Mouse (Mus musculus) layer of hippocampus, postnatal 10 days (tissue): ENCODE results near the gene Taf12. TPM values are rescaled to one million over a fixed set of nuclear protein-coding genes. Genes with fewer than 3 reads are reported as not detected.

Experiments
- DNase-seq, 2 experiments: peaks; one replicate each; pipeline ENCODE4 v3.0.0; 2021; ENCODE audit warnings: low spot score in 2 of 2
- total RNA-seq, 2 experiments: library from RNA; stranded (reverse); gene quantifications; 2 replicates each; pipeline ENCODE4 v1.2.3; 2021

Taf12 gene
- total RNA-seq, 2 experiments from 2014 or later: 16.6 to 17.6 TPM

DNA sequence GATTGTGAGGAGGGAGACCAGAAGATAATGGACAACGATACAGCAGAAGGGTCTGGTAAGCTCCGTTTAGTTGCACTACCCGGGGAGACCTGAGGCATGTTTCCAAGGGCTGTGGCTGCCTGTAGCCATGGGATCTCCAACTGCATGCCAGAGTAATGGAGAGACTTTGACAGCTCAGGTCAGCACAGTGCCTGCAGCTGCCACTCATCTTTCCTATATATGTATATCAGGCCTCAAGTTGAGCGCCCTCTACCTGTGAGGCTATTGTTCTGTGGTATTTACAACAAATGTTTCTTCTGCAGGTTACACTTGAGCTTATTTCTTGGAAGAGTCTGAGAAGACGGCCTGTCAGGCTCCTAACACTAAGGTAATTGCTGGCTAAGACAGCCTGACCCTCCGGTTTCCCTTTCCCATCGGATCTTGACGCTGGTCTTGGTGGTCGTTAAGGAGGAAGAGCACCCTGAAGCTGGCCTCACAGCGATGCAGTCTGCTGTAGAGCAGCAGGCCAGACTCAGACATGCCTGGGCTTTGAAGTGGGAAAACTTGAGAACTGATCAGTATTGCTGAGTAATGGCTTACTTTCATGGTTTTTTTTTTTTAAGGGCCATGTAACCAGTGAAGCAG, 35.8 kb downstream of the Taf12 start:
- peak; percentile 30 to 37 for DNase-seq

DNA sequence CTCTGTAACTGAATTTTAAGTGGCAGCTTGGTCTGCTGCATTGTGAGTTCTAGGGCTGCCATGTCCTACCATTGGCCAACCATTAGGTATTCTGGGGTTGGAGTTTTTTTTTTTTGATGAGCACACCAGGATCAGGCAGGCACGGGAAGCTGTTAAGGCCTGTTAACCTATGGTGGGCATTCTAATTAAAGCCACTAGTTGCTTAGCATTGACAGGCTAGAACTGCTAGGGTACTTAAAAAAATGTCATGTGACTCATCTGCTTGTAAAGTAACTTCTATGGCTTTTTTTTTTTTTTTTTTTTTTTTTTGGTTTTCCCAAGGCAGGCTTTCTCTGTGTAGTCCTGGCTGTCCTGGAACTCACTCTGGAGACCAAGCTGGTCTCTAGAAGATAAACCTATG, 37.0 kb downstream of the Taf12 start:
- DNase-seq: no peak

DNA sequence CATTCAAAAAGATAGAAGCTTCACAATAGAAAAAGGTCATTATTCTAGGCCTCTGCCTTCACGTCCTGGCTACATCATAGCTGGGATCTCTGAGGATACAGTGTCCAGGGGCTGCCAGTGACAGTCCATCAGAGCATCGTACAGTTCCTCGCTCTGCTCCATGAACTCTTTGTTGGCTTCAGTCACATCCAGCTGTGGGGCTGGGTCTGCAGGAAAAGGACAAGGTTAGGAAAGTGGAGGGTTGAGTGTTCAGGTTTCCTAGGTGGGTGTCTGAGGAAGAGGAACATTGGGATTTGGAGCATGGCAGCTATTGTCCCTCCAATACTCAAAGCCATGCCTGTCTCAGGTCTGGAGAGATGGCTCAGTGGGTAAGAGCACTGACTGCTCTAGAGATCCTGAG, 37.6 kb downstream of the Taf12 start:
- DNase-seq: no peak

DNA sequence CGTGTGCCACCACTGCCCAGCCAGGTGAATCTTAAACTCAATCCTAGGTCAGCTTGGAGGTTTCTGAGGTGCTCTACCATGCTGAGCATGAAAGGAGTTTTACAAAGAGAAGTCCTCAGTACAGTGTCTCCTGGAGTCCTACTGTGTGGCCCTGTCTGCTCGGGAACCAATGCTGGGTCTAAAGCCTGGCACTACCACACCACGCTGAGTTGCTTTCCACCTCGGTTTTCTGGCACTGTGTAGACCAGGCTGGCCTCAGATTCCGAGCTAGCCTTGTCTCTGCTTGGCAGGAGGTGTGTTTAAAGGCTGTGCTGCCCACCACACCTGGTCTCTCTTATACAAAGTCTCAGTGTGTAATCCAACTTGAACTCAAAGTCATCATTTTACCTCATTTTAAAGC, 38.5 kb downstream of the Taf12 start:
- no peak for DNase-seq

DNA sequence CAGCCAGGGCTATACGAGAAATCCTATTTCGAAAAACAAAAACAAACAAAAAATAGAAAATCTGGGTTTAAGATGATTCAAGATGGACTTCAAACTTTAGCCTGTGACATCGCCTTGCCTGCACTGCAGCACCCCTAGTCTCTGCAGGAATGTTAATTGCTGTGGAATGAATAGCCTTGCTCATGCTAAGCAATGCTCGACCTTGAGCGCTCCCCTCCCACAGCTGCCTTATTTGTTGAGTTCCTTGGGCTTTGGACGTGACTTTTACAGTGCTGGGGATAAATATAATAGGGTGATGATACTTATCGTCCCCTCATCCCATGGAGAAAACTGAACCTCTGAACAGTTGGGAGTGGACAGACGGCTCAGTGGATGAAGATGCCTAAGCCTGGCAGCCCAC, 41.5 kb downstream of the Taf12 start:
- no peak for DNase-seq

DNA sequence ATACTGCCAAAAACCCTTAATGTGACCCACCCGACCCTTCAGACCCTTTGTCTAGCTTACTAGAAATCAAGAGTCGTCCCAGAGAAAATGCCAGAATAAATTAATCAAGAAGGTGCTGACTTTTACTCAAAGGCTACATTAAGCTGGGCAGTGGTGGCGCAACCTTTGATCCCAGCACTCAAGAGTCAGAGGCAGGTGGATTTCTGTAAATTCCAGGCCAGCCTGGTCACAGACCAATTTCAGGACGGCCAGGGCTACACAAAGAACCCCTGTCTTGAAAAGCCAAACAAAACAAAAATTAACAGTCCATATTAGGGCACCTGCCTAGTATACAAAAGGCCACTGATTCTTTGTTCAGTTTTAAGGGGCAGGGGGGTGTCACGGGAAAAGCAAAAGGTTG, 52.3 kb downstream of the Taf12 start:
- no peak for DNase-seq

DNA sequence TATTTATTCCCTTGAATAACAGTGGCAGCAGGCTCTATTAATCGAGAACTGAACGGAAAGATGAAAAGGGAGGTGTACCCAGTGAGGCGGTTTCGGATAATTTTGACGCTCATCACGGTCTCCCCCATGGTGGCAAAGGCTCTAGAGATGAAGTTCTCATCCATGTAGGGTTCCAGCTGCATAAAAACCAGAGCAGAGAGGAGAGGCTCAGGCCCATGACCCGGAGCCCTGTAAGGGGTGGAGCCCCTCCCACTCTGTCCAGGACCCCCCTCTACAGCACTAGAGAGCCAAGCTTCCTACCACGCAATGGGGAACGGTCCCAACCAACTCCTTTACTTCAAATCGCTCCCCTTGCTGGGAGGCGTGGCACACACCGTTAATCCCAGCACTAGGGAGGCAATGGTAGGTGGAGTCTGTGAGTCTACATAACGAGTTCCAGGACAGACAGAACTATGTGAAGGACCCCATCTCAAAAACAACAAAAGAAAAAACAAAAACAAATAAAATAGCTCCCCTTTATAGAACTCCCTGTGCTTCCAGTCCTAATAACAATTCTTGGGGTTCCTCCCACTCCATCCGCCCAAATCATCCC, 54.3 kb downstream of the Taf12 start:
- no peak for DNase-seq

DNA sequence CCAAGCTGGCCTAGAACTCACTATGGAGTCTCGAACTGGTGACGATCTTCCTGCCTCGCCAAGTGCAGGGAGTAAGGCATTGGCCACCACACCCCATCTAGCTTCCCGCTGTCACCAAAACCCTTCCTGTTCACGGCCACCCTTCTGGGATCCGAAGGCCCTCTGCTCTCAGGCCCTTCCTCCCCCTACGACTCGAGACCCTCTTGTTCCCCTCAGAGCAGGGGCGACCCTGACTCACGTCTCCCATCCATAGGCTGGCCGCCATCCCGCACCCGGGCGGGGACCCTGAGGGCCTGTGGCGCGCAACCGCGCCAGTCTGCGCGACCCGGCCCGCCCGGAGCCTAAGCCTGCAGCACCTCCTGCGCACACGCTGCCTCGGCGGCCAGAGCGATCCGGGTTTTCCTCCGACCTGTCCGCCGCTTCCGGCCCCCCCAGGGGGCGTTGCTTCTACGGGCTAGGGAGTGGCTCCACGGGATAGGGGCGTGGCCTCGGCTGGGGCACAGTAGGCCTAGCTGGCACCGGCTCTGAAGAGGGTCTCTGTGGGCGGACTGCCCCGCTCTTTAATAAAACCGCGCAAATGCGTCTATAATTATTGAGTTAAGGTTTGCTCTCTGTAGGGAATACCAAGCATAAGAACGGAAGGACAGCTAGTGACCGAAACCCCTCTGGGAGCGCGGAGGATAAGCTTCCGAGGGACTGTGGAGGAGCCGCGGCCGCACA, 55.1 kb downstream of the Taf12 start, which contains the start of gene Trnau1ap:
Gene Trnau1ap (minus strand): TSS at position 424 of the 720 bp plus-strand sequence.
- DNase-seq: peak; percentile 80 to 86

DNA sequence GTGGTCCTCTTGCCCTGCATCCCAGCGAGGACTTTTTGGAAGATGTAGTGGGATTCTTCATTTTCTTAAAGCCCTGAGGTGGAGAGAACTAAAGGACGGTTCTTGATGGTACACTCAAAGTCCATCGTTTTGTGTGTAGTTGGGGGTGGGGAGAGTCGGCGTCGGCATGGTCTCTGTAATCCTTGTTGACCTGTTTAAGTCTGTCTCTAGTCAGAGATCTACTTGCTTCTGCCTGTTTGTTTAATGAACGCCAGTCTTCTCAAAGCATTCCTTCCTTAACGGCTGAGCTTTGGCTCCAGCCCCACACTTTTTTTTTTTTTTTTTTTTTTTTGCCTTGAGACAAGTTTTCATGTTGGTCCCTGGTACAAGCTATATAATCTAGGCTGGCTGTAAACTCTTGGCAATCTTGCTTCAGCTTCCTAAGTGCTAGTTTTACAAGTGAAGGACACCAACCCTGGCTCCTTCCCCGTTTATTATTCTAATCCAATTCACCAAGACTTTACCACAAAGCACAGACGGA, 55.7 kb downstream of the Taf12 start:
- DNase-seq: no peak

DNA sequence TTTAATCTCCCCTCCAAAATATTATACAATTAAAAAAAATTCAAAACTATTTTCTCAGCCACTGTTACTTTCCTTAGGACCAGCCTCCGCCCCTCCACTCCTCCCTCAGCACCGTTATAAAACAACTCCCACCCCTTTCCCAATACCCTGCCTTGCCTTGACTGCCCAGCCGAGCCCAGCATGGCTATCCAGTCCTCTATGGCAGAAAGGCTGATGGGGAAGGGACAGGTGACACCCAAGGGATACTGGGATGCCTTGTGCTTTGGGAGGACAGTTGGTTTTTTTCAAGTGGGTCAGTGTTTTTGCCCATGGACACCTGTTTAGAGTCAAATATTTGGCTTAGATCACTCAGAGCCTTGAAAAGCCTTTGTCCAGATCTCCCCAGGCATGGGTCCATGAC, 57.8 kb downstream of the Taf12 start:
- no peak for DNase-seq

DNA sequence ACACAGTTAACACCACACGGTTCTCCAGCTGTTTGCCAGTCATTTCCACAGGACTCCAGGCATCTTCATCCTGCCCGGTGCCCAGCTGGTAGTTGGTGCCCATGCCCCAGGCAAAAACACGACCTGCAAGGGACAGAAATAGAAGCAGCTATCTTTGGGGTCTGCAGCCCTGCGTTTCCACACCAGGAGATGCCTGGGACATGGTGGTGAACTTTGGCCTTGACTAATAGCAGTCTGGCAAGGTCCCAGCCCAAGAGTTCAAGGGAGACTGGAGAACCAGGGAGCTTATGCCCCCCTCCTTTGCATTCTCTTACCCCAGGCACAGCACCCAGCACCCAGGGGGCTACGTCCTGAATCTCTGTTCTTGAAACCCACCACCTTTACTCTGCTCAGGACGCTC, 58.7 kb downstream of the Taf12 start:
- DNase-seq: no peak

DNA sequence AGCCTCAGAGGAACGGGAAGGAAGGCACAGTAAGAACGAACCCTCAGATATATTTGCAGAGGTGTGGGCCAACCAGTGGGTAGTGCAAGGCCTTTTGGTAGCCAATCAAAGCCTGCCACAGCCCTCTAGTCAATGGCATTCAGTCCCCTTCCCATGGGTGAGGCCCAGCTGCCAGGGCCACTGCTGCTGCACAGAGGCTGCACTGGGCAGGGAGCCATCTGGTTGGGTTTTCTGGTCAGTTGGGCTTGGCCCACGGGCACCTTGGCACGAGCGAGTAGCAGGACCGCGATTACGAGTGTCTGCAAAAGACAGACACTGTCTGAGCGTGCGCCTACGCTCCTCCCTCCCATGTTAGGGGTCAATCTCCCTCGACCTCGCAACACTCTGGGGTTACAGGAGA, 64.8 kb downstream of the Taf12 start:
- peak; percentile 42 to 63 for DNase-seq

DNA sequence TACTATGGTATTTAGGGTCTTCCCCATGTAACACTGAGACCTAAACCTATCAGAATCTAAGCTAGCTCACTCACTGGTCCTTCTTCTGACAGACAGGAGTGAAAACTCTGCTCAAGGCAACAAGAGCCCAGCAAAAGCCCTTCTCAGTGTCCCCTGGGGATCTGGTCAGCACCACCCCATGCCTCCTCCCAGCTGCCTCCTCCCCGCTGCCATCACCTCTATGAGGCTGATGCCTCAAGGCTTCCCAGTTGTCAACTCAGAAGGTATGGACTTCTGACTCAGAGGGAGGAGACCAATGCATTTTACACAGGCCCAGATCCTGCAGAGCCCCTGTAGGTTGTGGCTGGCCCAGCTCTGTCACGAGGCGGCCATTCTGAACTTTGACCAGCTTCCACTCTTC, 67.3 kb downstream of the Taf12 start:
- DNase-seq: no peak

DNA sequence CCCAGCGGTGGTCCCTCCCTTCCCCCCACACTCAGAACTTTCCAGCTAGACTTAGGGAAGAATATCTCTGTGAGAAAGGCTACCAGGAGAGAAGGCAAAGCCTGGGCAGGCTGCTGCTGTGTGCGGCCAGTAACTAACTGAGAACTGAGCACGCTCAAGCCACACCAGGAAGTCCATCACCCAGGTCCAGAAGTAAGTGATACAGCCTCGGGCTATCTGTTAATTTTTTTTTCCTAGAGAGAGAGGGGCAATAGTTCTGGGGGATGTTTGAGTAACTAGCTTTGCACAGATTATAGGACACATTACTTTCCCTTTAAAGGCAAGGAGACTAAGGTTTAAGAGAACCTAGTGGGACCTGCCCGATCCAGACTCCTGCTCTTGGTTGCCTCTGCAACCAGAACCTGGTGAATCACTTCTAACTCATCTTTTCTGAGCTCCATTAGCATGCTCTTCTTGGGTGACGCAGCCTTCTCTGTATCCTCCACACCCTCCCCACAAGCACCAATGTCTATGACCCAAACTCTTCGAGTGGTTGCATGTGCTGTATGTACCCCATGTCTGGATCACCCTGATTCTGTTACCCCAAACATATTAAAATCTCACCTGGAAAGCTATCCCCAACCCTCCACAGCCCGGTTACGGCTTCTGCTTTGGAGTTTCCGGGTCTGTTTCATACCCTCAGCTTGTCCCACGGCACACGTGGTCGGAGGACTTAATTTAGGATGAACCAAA, 70.4 kb downstream of the Taf12 start:
- no peak for DNase-seq

Other genes with a start within 250 kb of the Taf12 start
- not detected for gene Gm10300, start 199.7 kb upstream of the Taf12 start, total RNA-seq
- gene Epb41, start 199.1 kb upstream of the Taf12 start, total RNA-seq: 10 to 100 TPM; 30.2 to 33.7 TPM
- gene Oprd1, start 129.9 kb upstream of the Taf12 start, total RNA-seq: 1 to 10 TPM; 5.3 to 5.4 TPM
- gene Ythdf2, start 62.1 kb upstream of the Taf12 start, total RNA-seq: 10 to 100 TPM; 46.2 to 51.7 TPM
- gene Gmeb1, start 12.8 kb upstream of the Taf12 start, total RNA-seq: 10 to 100 TPM; 27.4 to 28.2 TPM
- 1 to 10 TPM; 1.8 to 2.6 TPM for gene Rab42, start 29.0 kb downstream of the Taf12 start, total RNA-seq
- 10 to 100 TPM; 25.7 to 29.2 TPM for gene Trnau1ap, start 55.2 kb downstream of the Taf12 start, total RNA-seq
- 10 to 100 TPM; 17.7 to 20.1 TPM for gene Rcc1, start 79.2 kb downstream of the Taf12 start, total RNA-seq
- gene Phactr4, start 148.1 kb downstream of the Taf12 start, total RNA-seq: 10 to 100 TPM in 1 of 2 experiments, 1 to 10 TPM in 1; 8.1 to 11.1 TPM
- gene Med18, start 189.5 kb downstream of the Taf12 start, total RNA-seq: 10 to 100 TPM in 1 of 2 experiments, 1 to 10 TPM in 1; 9.8 to 10.8 TPM
- 10 to 100 TPM; 15.3 to 16.1 TPM for gene Sesn2, start 236.1 kb downstream of the Taf12 start, total RNA-seq